Mouse (Mus musculus) cerebellum, adult 11-12 months (tissue): ENCODE results near the gene Nab1.

Experiments used
- DNase-seq: peaks from one replicate; pipeline ENCODE4 v3.0.0; 2022

Nab1 gene

DNA sequence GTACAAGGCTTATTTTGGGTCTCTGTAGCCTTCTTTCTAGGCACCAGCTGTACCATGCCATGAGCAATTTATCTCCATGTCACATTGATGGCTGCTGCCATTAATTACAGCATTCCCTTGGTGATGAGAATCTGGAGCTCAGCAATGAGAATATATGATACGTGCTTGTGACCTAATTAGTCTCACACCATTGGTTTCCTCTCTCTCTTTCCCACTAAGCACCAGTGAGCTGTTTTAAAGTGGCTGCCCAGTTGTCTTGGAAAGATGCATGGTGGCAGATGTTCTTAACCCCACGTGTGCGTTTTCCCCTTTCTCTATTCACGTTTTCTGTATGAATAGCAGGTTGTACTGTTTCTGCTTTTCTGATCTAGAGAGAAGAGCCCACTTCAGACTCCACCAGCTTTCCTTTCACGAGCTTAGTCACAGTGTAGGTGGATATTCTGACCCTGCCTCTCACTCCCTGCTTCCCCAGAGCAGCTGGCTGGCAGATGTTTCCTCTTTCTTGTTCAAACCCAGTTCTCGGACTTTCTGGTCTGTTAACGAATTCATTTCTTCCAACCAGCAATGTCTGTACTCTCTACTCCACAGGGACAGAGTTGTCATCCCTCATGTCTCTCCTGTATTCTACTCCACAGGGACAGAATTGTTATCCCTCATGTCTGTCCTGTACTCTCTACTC, 29.5 kb downstream of the Nab1 start:
- DNase-seq, result no peak

DNA sequence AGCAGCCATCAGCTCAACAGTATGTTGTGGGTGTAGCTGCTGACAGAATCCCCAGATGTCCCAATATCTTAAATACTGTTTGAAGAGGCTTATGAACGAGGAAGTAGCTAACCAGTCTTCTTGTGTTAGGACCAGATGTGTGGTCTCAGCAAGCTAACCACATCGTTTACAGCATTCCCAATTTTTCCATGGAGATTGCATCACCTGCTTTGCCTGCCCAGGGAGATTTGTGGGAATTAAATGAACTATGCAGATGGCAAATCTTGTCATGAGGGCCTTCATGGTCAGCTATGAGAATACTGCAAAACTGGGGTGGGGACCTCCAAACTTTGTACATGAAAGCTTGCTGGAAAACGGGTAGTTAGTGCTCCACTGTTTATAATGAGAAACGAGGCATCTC, 30.2 kb downstream of the Nab1 start:
- no peak for DNase-seq

DNA sequence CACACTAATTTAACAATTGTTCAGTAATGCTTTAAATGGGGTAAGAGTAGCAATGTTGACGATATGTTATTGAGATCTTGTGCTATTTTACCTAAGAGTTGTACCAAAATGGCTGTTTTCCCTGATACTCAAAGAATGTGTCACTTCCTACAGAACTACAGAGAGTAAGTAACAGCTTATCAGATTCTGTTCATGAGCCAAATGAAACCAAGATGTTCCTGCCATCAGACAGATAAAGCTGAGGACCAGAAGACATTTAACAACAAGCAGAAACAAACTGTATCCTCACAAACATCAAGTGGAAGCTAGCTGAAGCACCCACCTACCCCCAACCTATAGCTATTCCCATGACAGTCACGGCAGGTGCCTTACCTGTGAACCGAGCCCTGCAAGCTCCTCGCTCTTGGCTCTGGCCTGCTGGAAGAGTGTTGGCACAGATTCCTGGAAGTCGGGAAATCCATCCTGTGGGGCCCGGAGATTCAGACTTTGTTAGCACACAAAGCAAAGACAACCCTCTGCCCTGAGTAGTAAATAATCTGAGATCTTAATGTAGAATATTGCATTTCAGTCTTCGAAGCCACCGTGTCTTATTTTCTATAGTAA, 33.9 kb downstream of the Nab1 start:
- no peak for DNase-seq

DNA sequence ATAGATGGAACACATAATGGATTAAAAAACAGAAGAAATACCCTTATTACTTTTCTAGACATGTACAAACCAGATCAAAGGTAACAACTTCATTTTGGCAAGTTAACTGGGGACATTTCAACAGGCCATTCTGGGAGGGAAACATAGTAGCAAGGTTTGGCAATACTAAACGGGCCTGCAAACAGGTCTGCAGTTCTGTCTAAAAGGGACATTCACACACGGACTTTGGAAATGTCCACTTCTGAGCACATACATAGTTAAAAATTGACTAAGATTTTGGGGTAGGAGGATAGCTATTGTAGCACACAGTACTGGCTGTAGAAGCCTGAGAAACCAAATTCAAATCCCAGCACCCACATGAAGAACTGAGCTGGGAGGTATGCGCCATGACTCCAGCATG, 34.6 kb downstream of the Nab1 start:
- DNase-seq, result no peak

DNA sequence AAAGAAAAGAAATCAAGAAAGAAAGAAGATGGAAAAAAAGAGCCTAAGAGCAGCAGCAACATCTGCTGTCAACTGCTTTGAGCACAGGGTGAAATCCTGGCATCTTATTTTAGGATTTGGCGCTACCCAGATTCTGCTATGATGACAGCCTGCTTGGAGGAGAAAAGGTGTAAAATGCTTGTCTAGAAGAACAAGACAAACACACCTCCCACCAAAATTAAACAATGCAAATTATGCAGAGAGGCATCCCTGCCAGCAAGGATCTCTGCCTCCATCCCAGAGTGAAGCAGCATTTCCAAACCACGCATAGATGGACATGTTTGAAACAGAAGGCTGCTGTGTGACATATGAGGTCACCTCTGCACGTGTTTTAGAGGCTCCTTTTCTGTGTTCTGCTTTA, 35.2 kb downstream of the Nab1 start:
- DNase-seq, result no peak

DNA sequence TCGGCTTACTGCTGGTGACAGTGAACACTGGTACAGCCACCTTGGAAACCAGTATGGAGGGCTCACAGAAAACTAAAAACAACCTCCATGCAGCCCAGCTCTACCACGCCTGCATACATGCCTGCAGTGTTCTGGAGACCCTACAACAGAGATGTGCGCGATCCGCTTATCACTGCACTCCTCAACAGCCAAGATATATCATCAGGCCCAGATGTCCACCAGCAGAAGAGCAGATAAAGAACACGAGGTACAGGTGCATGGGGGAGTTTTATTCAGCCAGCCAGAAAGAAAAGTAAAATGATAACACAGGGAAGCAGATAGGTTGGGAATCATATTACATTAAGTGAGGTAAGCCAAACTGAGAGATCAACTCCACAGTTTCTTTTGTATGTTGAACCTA, 37.2 kb downstream of the Nab1 start:
- no peak for DNase-seq

DNA sequence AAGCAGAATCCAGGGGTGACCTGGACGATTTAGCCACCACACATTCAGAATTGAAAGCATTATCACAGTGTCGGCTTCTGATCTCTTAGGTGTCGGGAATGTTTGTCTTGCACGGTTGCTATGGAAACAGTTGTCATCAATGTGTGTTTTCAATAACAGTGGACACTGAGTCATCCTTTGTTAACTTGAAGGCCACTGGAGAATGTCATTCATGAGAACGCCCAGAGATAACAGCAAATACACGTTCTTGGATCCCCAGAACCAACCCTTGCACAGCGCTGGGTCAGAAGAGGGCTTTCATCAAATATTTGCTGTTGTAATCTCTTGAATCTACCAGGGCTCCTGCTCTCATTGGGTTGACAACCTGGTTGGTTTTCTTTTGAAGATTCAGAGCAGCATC, 43.9 kb downstream of the Nab1 start:
- DNase-seq, result no peak

DNA sequence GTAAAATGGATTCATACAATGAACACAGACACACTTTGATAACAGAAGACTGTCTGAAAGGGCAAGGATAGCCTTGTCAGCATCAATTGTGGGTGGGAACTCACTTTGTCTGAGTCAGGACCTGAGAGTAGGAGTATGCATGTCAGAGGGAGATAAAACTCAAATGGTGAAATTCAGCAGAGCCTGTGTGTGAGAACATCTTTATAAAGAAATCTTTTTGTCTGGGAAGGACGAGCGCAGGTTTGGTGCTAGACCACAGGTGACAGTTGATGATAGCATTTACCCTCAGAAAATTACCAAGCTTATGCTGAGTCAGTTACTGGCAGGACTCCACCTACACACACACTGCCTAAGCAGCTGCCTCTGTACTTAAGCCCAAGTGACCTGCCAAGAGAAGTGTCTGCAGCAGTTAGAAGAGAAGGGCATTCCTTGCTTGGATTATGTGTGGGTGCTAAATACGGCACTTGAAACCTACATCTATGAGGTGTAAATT, 45.9 kb downstream of the Nab1 start:
- no peak for DNase-seq

DNA sequence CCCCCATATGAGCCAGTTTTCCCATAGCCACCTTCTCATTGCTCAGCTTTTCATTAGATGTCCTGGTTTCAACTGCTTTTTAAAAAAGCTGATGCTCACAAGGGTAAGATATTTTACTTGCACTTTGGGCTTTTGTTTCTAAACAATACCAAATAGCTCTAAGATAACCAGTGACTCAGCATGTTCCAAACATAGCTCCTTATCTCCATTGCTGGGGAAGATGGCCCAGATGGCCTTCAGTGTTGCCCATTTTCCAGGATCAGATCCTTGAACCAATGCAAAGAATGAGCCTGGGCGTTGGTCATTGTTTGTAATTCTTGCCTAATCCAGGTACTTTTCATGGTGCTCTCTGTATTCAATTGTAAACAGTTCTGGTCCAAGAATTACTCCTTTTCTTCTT, 49.1 kb downstream of the Nab1 start:
- DNase-seq, result no peak

DNA sequence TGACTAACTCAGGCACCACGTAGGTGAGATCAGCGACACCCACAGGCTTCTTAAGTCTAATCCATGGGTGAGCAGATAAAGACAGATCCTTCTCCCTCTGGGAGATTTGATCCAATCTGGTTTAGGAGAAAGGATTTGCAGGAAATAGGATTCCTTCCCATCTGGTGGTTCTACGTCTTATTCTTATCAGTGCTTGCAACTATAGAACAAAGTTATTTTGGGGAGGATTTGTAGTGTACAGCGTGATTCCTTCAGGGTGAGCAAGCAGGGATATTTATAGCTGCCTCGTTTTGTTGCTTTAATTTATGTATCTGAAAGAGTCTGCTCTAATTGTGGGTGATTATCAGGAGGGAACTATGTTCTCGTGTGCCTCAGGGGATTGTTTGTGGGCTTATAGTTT, 64.6 kb downstream of the Nab1 start:
- no peak for DNase-seq

DNA sequence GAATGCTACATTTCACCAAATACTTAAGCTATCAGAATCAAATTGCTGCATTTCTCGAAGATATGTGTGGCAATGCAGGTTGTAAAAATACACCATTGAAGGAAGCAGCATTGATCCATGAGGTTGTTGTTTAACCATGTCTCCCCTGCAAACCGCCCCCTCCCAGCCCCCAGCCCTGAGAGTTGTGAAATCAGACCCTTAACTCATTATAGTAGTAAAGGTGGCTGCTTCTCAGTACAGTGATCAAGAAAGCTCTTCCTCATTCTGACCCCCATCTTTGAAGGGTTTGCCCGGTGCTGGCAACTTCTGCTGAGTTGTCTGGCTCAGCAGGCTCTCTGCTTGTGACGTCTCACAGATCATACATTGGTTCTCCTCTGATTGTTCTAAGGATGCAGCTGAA, 66.4 kb downstream of the Nab1 start:
- no peak for DNase-seq

DNA sequence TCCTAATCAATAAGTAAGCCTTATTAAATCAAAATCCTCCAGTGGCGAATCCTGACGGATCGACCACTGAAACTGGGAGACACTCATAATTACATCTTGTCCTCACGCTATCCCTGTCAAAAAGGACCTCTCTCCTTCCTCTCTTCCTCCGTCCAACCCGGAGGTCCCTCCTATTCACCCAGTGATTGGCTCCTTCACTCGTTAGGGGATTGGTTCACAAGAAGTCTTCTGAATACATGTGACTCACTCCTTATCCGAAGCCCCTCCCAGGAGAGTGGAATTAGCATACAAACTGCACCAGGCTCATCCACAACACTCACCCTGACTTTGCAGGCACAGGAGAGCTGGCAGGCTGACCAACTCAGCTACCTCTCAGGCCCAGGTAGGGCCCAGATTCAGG, 68.7 kb downstream of the Nab1 start:
- DNase-seq, result no peak

DNA sequence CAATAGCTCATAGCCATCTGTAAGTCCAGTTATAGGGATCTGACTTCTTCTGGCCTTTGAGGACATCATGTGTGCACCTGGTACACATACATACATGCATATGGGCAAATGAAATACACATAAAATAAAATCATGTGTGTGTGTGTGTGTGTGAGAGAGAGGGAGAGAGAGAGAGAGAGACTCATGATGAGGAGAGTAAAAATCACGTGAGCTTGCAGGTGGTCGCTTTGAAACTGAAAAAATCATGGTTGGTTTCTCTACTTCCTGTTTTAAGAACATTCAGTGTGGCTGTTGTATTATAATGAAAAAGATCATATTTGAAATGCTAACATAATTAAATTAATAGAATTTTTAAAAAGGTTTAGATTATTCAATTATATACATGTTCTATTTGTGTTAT, 69.9 kb downstream of the Nab1 start:
- no peak for DNase-seq

DNA sequence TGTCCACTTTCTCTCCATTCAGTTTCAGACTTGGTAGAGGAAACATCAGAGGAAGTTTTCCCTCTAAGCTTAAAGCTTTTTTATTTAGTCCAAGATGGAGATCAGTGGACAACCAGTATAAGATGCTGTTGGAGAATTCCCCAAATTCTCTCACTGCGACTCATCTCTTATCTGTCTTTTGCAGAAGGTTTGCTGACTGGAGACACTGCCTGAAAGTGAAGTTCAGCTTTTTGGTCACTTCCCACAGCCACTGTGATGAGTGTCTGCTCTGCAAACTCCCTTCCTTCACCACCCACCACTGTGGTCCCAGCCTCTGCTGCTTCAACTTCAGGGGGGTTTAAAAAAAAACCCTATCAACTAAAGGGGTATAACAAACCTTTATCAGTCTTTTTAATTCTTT, 70.4 kb downstream of the Nab1 start:
- no peak for DNase-seq

DNA sequence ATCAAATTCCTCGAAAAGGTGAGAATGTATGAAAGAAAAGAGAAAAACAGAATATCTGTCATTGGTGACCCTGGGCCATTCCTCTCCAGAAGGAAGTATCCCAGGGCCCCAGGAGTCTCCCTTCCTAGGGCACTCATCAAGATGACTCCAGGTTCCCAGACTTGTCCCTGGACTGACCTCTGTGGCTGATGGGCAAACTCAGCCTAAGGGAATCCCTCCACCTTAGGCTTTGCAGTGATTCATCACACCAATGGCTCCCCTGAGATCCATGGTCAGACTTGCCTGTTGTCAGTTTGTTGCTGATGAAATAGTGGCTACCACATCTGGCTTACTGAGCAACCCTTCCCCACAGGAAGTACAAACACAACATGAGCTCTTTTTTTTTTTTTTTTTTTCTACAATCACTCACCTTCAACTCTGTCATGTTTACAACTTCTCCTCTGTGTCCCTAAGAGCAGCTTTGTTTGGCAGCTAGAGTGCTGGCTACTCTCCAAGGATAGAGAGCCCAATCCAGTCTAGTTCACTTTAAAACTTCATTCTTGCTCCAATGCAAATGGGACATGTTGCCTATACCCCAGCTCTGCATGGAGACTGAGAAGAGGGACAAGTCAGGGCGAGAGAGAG, 72.5 kb downstream of the Nab1 start:
- no peak for DNase-seq

DNA sequence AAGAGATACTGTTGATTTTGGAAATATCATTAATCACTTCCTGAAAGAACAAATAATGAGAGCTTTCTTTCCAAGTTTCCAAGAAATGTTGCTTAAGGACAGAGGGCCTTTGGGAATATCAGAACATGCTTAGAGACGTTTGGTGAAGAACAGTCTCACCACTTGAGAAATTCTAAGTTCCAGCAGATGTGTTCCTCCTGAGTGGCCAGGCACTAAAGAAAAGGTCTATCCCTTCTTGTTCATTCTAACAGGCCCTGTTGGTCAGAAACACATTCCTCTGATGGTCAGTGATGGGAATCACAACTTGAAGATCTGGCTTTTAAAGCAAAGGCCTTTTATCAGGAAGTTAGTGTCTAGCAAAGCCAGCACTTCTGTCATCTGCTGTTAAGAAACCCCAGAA, 76.6 kb downstream of the Nab1 start:
- DNase-seq, result no peak

DNA sequence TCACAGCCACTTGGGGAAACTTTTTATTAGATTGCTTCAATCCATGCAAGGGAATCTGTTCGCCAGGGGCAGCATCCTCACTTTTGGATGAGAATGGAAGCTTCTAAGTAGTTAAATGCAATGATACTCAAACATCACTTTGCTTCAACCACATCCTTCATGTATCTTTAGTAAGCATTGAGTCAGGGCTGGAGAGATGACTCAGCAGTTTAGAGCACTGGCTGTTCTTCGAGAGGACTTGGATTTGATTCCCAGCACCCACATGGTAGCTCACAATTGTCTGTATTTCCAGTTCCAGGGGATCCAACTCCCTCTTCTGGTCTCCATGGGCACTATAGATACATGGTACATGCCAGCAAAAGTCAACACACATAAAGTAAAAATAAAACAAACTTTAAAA, 77.4 kb downstream of the Nab1 start:
- no peak for DNase-seq

DNA sequence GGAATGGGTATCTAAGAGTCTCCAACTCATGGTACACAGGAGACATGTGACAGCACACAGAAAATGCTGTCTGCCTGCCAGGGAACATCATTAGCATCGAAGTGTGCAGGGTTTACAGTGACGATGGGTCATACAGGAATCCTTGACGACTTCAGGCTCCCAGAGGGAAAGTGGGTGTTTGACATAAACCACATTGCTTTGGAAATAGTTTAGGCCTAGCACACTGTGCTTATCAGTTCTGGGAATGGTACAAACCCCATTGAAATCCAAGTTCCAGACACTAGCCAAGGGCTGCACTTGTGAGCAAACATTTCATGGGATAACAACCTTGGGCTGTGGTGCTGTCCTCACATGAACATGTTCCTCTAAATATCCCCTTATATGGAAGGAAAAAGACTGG, 78.3 kb downstream of the Nab1 start:
- no peak for DNase-seq

DNA sequence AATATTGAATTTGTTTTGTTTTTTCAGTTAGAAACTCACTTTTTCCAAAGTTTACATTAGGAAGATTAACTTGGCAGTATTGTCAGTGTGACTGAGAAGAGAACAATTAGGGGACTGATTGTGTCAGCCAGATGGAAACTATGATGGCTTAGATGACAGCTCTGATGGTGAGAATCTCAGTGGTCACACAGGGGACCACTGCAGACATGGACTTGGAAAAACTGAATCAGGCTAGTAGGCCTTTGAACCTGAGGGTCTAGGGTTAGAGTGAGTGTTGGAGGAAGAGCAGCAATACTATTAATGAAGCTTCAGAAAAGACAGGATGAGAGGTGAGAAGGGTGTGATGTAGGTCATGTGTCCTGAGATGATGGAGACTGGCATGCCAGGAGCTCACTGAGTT, 78.9 kb downstream of the Nab1 start:
- DNase-seq, result no peak

DNA sequence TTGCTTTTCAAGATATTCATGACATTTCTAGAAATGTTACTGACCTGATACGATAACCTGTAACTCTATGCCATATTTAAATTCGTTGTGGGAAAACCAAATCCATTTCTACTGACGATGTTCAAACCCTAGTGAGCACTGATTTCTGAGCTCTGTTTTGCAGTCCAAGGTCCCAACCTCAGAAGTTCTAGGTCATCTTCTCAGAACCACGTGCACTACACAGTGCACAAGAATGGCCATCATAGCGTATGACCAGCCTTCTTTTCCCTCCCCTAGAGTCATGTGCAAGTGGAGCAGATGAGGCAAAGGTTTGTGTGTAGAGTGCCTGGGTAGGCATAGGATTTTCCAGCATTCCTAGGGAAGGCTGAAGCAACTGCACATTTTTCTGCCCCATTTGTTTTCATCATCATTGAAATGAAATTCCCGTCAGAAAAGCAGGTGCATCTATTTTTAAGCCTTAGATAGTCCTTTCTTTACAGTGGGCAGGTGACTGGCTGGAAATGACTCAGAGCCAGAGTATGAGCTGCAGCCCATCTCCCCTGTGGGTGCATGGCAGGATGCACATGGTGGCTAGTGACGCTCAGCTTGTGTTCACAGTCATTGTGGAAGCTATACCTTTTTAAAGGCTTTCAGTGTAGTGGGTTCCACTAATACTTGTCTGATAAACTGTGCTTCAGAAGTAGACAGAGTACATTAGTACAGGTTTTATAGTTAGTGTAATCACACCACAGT, 81.2 kb downstream of the Nab1 start:
- no peak for DNase-seq
